Mouse (Mus musculus) neural tube, embryonic 12.5 days (tissue): ENCODE measurements around the gene Zdhhc5. TPM values are rescaled to one million over a fixed set of nuclear protein-coding genes. Genes with fewer than 3 reads are reported as not detected.

Experiments
- ATAC-seq: fragments of 200-750 bp; cut with Nextera tagmentation; 2 replicates; pipeline ENCODE4 v1.8.0; 2017; ENCODE audit warnings: low read depth, mild to moderate bottlenecking, moderate TSS enrichment, moderate library complexity; ENCODE audit not compliant: low FRiP score
- H3K27ac ChIP-seq: fragments of 300-500 bp; sonication (generic); 2 replicates; pipeline ENCODE4 v1.5.1; 2016
- H3K27me3 ChIP-seq: fragments of 300-500 bp; sonication (generic); replicated peaks from 2 replicates; pipeline ENCODE4 v1.6.1; 2016; ENCODE audit warnings: mild to moderate bottlenecking
- H3K36me3 ChIP-seq: fragments of 300-500 bp; sonication (generic); 2 replicates; pipeline ENCODE4 v1.6.1; 2016; ENCODE audit warnings: mild to moderate bottlenecking
- H3K4me1 ChIP-seq: fragments of 300-500 bp; sonication (generic); 2 replicates; pipeline ENCODE4 v1.6.1; 2016
- H3K4me2 ChIP-seq: fragments of 300-500 bp; sonication (generic); replicated peaks from 2 replicates; pipeline ENCODE4 v1.6.1; 2016; ENCODE audit warnings: mild to moderate bottlenecking
- H3K4me3 ChIP-seq: fragments of 300-500 bp; sonication (generic); 2 replicates; pipeline ENCODE4 v1.5.1; 2016
- H3K9ac ChIP-seq: fragments of 300-500 bp; sonication (generic); 2 replicates; pipeline ENCODE4 v1.6.1; 2016; ENCODE audit warnings: mild to moderate bottlenecking
- H3K9me3 ChIP-seq: fragments of 300-500 bp; sonication (generic); 2 replicates; pipeline ENCODE4 v1.6.1; 2016; ENCODE audit warnings: mild to moderate bottlenecking
- WGBS: fragments of 180-500 bp; shearing (Covaris S2); methylation state at CpG from one replicate; pipeline ENCODE4 v1.1.7; 2016; 5-methylcytosine and 5-hydroxymethylcytosine counted together
- polyA plus RNA-seq: library from polyadenylated mRNA; unstranded; fragments of >200 nt; fragmentation: Nextera tagmentation; extraction: Ambion mirVana; gene quantifications from 2 replicates; pipeline ENCODE4 v1.2.1, GENCODE M21; 2016

The Zdhhc5 gene
- 24.3 and 27.1 TPM in 2 replicates for polyA plus RNA-seq

DNA sequence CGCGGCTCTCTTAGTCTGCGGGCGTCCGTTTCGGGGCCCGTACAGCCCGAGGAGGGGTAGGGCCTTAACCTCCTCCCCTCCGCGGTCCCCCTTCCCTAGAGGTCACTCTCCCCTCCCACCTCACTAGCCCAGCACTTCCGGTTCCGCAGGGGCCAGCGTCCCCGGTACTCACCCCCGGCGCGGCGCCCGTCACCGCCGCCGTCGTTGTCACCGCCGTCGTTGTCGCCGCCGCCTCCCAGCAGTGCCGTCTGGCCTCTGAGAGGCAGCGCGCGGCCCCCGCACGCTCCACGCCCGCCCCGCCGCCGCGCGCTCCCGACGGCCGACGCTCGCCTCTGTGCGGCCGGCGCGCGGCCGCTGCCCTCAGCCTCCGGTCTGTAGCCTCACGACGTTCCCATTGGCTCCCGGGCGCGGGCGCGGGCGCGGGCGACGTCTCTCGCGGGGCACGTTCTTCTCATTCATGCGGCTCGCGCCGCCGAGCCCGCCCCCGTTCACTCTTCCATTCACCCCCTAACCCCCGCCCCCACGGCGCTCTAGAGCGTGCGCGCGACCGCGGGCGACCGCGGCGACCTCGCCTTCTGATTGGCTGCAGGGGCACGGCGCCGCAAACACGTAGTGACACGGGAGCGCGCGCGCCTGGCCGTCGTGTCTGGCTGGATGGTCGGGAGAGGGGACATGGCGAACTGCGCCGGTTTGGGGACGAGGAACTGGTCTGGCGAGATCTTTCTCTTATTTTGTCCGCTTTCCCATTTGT is at the start of gene Zdhhc5:
Zdhhc5 (minus strand) TSS at position 370 of the 751 bp plus-strand sequence.
- peaks cover 10% of the 10 kb centered on the region for H3K36me3 ChIP-seq
- H3K4me2 ChIP-seq, result peak within 1 kb of the TSS; percentile 84
- H3K4me3 ChIP-seq, result peak within 1 kb of the TSS; percentile 89
- peak; percentile 97 for ATAC-seq
- under 1% methylated on average over 107 of the region's 107 CpGs for WGBS
- no peaks in the 10 kb centered on the region for H3K9me3 ChIP-seq
- H3K27ac ChIP-seq, result peak within 1 kb of the TSS; percentile 94
- no peaks in the 10 kb centered on the region for H3K27me3 ChIP-seq
- peaks cover 13% of the 10 kb centered on the region for H3K4me1 ChIP-seq
- peak within 1 kb of the TSS; percentile 94 for H3K9ac ChIP-seq

DNA sequence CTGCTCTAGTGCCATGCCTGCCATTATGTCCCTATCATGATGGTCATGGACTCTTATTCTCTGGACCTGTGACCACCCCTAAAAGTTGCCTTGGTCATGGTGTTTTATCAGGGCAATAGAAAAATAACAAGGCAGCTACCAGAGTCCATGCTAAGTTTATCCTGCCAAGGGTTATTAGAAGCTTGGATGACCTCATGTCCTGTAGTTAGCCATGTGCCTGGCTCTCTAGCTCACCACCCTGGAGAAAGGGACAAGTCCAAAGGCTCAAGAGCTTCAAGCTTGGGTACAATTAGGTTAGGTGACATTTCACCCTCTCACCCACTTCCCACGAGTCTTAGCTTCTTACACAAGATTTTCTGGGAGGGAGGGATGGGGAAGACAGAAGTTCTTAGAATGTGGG is 47.8 kb upstream of the Zdhhc5 start:
- no peak overlapping the region for H3K4me2 ChIP-seq
- H3K4me3 ChIP-seq, result no peak overlapping the region
- no peaks in the 10 kb centered on the region for H3K27me3 ChIP-seq
- no peak overlapping the region for H3K9ac ChIP-seq
- H3K27ac ChIP-seq, result no peak overlapping the region
- ATAC-seq, result no peak
- no peaks in the 10 kb centered on the region for H3K9me3 ChIP-seq
- 60% methylated on average over 1 of the region's 1 CpGs for WGBS
- H3K4me1 ChIP-seq, result no peaks in the 10 kb centered on the region
- H3K36me3 ChIP-seq, result 0 out of 2 replicates have a peak, but pooled peaks cover 3% of the 10 kb centered on the region

DNA sequence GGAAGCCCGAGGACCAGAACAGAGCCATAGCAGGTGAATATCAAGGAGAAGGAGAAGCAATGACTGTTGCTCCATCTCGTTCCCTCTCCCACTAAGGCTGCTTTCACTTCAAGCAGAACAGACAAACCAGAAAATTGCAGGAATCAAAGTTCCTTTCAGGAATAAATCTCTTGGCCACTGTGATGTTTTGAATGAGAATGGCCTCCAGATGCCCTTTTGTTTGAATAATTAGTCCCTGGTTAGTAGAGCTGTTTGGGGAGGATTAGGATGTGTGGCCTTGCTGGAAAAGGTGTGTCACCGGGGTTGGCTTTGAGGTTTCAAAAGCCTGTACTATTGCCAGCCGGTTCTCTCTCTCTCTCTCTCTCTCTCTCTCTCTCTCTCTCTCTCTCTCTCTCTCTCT is 47.3 kb upstream of the Zdhhc5 start:
- Histone ChIP-seq H3K4me2 (no peak overlapping the region), H3K27ac (no peak overlapping the region), H3K9ac (no peak overlapping the region), H3K36me3 (0 out of 2 replicates have a peak, but pooled peaks cover 3% of the 10 kb centered on the region), H3K4me3 (no peak overlapping the region), H3K4me1 (no peaks in the 10 kb centered on the region), H3K9me3 (no peaks in the 10 kb centered on the region), H3K27me3 (no peaks in the 10 kb centered on the region)
- WGBS, result 54% methylated on average over 4 of the region's 4 CpGs
- no peak for ATAC-seq

DNA sequence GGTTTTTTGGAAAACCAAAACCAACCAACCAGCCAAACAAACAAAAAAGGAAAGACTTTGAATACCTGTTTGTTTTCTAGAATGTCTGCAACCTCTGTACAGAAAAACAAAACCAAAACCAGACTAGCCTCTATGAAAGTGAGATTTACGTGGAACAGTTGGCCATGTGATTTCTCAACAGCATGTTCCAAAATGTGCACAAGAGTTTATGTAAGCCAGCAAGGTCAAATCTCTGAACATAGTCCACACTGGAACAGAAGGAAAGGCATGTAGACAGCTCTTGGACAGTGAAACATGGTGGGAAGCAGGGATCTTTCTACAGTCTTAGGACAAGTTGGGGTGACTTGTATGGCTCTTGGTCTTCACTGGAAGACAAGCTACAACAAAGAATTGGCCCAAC is 46.9 kb upstream of the Zdhhc5 start:
- whole genome bisulfite sequencing, result 92% methylated on average over 1 of the region's 1 CpGs
- no peak for ATAC-seq
- H3K27ac ChIP-seq, result no peak overlapping the region

DNA sequence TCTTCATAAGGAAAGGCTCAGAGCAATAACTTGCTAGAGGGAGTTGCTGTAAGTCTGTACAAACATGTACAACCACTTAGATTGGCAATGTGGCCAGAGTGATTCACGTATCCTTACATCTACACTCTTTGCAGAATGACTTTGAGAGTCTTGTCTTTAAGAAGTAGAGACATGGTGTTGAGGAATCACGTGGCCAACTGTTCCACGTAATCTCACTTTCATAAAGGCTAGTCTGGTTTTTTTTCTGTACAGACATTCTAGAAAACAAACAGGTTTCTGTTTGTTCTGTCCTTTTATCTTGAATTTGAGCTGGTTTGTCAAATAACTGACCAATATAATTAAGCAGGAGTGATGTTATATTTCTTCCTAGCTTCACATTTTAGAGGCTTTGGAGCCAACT is 46.3 kb upstream of the Zdhhc5 start:
- Histone ChIP-seq H3K9ac (no peak overlapping the region), H3K9me3 (no peaks in the 10 kb centered on the region), H3K27ac (no peak overlapping the region), H3K4me1 (no peaks in the 10 kb centered on the region), H3K27me3 (no peaks in the 10 kb centered on the region), H3K36me3 (0 out of 2 replicates have a peak, but pooled peaks cover 3% of the 10 kb centered on the region), H3K4me3 (no peak overlapping the region), H3K4me2 (no peak overlapping the region)
- no peak for ATAC-seq
- WGBS, result 88% methylated on average over 3 of the region's 3 CpGs

More for the DNA sequence above, 46.9 kb upstream of the Zdhhc5 start:
- no peaks in the 10 kb centered on the region for H3K27me3 ChIP-seq
- H3K36me3 ChIP-seq, result 0 out of 2 replicates have a peak, but pooled peaks cover 3% of the 10 kb centered on the region
- H3K9ac ChIP-seq, result no peak overlapping the region
- no peak overlapping the region for H3K4me3 ChIP-seq
- H3K4me2 ChIP-seq, result no peak overlapping the region
- H3K4me1 ChIP-seq, result no peaks in the 10 kb centered on the region
- H3K9me3 ChIP-seq, result no peaks in the 10 kb centered on the region

DNA sequence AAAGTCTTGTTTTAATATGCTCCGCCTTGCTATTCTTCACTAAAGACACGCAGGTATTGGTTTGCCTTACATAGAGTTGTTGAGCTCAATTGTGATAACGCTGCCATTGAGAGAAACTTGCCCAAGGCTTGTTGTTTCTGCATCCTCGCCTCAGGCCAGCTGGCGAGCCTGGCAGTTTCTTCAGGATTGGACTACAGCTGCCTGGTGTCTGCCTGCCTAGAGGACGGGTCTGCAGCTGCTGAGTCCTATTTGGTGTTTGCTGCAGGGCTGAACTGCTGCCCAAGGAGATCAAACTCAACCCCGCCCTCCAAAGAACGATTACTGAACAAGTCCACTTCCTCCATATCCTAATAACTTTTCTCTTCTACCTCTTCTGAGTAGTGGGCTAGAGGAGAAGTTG is 45.8 kb upstream of the Zdhhc5 start:
- WGBS, result 76% methylated on average over 8 of the region's 8 CpGs
- Histone ChIP-seq H3K9ac (no peak overlapping the region), H3K4me2 (no peak overlapping the region), H3K27me3 (no peaks in the 10 kb centered on the region), H3K4me3 (no peak overlapping the region), H3K9me3 (no peaks in the 10 kb centered on the region), H3K36me3 (0 out of 2 replicates have a peak, but pooled peaks cover 3% of the 10 kb centered on the region), H3K4me1 (no peaks in the 10 kb centered on the region), H3K27ac (no peak overlapping the region)
- no peak for ATAC-seq

DNA sequence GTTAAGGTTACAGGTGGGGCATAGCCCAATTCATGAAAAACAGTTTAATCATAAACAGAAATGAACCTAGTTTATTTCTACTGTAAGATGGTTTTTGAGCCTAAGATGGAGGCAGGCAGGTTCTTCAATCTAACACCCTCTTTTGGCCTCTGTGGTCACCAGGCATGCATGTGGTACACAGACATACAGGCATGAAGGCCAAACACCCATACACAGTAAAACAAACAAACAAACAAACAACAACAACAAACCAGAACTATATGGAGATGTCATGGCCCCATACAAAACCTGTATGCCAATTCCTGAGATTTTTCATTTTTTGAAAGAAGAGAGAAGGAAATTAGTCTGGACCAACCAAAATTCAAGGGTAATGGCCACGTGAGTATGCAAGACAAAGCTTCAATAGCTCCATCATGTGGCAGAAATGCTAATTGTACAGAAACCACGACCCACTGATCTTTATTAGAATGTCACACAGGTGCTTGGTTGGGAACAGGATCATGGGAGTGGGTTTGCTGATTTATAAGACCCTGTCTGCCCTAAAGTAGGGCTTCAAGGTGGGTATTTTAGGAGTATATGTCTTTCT is 43.7 kb upstream of the Zdhhc5 start:
- no peaks in the 10 kb centered on the region for H3K9me3 ChIP-seq
- no peak overlapping the region for H3K9ac ChIP-seq
- WGBS, result 5% methylated on average over 2 of the region's 2 CpGs
- no peaks in the 10 kb centered on the region for H3K4me1 ChIP-seq
- H3K4me2 ChIP-seq, result no peak overlapping the region
- ATAC-seq, result peak; percentile 60
- no peaks in the 10 kb centered on the region for H3K36me3 ChIP-seq
- H3K27me3 ChIP-seq, result no peaks in the 10 kb centered on the region
- no peak overlapping the region for H3K4me3 ChIP-seq
- H3K27ac ChIP-seq, result no peak overlapping the region

DNA sequence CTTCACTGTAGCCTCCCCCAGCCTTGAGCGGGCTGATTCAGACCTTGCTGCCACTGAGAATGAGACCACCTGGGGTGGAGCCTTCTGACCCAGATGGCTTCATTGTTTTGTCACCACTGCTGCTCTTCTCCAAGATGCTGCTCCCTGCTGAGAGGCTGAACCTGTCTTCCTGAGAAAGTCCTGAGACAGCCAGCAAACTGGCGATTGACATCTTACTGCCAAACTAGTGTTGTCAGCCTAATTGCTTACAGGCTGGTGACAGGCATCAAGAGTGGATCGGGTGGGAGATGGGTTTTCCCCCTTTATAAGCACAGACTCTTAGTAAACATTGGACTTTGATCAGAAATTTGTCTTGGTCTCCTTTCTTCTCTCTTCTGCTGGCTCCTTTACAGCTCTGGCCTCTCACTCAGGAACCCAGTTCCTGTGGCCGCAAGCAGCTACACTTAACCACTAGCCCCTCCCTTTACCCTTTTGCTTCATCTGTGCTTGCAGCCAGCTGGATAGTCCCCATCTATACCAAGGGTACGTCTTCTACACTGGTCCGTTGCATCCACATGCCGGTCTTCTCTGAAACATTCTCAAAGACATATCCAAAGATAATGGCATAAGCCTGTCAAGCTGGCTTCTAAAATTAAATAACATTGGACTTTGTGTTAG is 42.2 kb upstream of the Zdhhc5 start:
- H3K4me2 ChIP-seq, result no peak overlapping the region
- 60% methylated on average over 7 of the region's 7 CpGs for WGBS
- no peak for ATAC-seq
- no peaks in the 10 kb centered on the region for H3K9me3 ChIP-seq
- H3K9ac ChIP-seq, result no peak overlapping the region
- no peaks in the 10 kb centered on the region for H3K4me1 ChIP-seq
- no peaks in the 10 kb centered on the region for H3K36me3 ChIP-seq
- H3K27me3 ChIP-seq, result no peaks in the 10 kb centered on the region
- no peak overlapping the region for H3K27ac ChIP-seq
- no peak overlapping the region for H3K4me3 ChIP-seq

DNA sequence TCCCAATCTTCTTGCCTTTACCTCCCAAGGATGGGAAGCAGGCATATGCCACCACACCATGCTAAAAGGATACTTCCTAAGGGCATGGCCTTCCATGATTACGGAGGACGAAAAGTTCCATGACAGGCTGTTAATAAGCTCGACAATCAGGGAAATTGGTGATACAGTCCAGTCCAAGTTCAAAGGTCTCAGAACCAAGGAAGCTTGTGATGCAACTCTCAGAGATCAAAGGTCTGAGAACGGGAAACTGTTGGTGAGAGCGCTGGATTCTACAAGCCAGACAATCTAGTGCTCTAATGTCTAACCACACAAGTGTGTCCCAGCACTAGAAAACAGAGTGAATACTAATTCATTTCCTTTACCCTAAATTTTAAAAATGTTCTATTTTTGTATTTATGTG is 41.3 kb upstream of the Zdhhc5 start:
- no peaks in the 10 kb centered on the region for H3K4me1 ChIP-seq
- no peaks in the 10 kb centered on the region for H3K9me3 ChIP-seq
- no peaks in the 10 kb centered on the region for H3K36me3 ChIP-seq
- no peak overlapping the region for H3K9ac ChIP-seq
- H3K27ac ChIP-seq, result no peak overlapping the region
- H3K4me2 ChIP-seq, result no peak overlapping the region
- 87% methylated on average over 5 of the region's 5 CpGs for WGBS
- no peak for ATAC-seq
- H3K27me3 ChIP-seq, result no peaks in the 10 kb centered on the region
- no peak overlapping the region for H3K4me3 ChIP-seq

DNA sequence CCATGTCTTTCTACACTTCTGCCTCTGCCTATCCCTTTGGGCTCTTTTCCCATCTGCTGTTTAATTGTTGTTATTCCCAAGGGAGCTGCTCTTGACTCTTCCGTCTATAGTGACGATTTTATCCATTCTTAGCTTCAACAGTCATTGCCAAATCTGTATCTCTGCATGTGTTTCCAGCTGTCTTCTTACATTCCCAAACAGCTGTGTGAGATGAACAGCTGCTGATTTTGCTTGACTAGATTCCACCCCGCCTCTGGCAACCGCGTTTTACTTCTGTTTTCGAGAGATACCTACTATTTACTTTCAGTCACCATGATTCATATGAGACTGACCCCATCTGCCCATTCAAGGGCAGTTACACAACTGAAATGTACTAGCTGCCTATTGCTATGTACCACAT is 35.1 kb upstream of the Zdhhc5 start:
- H3K4me1 ChIP-seq, result no peaks in the 10 kb centered on the region

DNA sequence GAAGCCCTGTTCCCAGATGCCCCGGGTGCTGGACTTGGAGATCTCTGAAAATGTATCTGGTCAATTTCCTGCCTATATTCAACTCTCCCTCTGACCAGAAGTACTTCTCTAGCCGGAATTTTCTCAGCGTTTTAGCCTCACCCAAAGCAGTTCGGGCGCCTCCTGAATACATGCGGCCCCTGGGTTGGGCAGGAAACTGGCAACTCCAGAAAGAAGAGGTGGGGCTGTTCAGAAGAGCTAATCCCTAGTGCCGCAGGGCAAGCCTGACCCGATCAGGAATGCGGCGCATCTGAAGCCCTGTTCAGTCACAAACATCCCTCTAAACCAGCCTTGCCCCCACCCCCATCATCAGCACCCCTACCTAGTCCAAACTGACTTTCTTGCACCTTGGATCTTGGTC is 29.1 kb upstream of the Zdhhc5 start:
- peak overlapping the region; percentile 92 for H3K9ac ChIP-seq
- peaks cover 12% of the 10 kb centered on the region; the same call in 1 of the 2 replicates for H3K36me3 ChIP-seq
- WGBS, result under 1% methylated on average over 10 of the region's 10 CpGs
- H3K4me3 ChIP-seq, result peak overlapping the region; percentile 79
- peak; percentile 12; the same call in 1 of the 2 replicates for ATAC-seq
- no peaks in the 10 kb centered on the region for H3K9me3 ChIP-seq
- H3K4me1 ChIP-seq, result peaks cover 36% of the 10 kb centered on the region
- H3K27ac ChIP-seq, result peak overlapping the region; percentile 50; the same call in 1 of the 2 replicates
- H3K27me3 ChIP-seq, result no peaks in the 10 kb centered on the region
- peak overlapping the region; percentile 74 for H3K4me2 ChIP-seq

More for the DNA sequence above, 35.1 kb upstream of the Zdhhc5 start:
- H3K4me2 ChIP-seq, result no peak overlapping the region
- no peak overlapping the region for H3K27ac ChIP-seq
- H3K36me3 ChIP-seq, result no peaks in the 10 kb centered on the region
- WGBS, result 77% methylated on average over 6 of the region's 6 CpGs
- H3K4me3 ChIP-seq, result no peak overlapping the region
- H3K27me3 ChIP-seq, result no peaks in the 10 kb centered on the region
- H3K9ac ChIP-seq, result no peak overlapping the region
- ATAC-seq, result no peak
- no peaks in the 10 kb centered on the region for H3K9me3 ChIP-seq

DNA sequence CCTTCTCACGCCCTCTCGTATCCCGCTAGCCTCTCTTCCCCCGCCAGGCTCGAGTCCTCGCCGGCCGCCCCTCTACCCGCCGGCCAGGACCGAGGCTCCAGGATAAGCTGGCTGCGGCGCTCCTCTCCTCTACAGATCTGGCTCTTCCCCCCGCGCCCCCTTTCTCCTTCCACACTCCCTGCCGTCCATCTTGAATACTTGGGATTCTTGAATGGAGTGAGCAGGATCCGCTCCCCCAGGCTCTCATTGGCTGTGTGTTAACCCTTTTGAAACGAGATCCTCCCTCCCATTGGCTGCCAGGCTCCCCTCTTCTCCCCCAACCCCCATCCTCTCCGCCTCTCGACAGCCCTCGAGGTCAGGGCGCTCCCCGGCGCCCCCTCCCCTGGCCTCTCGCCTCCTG is 28.6 kb upstream of the Zdhhc5 start, which contains the start of gene Gm19426:
Gm19426 (minus strand) TSS at position 95 of the 400 bp plus-strand sequence.
- Histone ChIP-seq H3K4me1 (peaks cover 42% of the 10 kb centered on the region), H3K4me3 (peak within 1 kb of the TSS; percentile 79)
- 2% methylated on average over 25 of the region's 25 CpGs for WGBS

More for the DNA sequence above, 28.6 kb upstream of the Zdhhc5 start, which contains the start of gene Gm19426:
- Histone ChIP-seq H3K36me3 (peaks cover 12% of the 10 kb centered on the region; the same call in 1 of the 2 replicates), H3K27me3 (no peaks in the 10 kb centered on the region), H3K4me2 (peak within 1 kb of the TSS; percentile 74), H3K9ac (peak within 1 kb of the TSS; percentile 92), H3K27ac (peak within 1 kb of the TSS; percentile 94), H3K9me3 (no peaks in the 10 kb centered on the region)
- peak; percentile 84 for ATAC-seq
